Mouse (Mus musculus) forebrain, embryonic 14.5 days (tissue): Measurements from ENCODE around the gene Coa5. TPM values are rescaled to one million over a fixed set of nuclear protein-coding genes. Genes with fewer than 3 reads are reported as not detected.

Experiments
- polyA plus RNA-seq: library from polyadenylated mRNA; unstranded; fragments of >200 nt; fragmentation: Nextera tagmentation; extraction: Ambion mirVana; gene quantifications from 2 replicates; pipeline ENCODE4 v1.2.1, GENCODE M21; 2014

Gene Coa5
- polyA plus RNA-seq, 1 experiment from 2014 or later: 53.1 TPM

Other genes starting within 250 kb of the Coa5 start
- gene Cnga3, start 215.7 kb downstream of the Coa5 start, polyA plus RNA-seq: 0.08 TPM in 1 of 2 replicates, not detected in the other
- 39.6 and 48.2 TPM in 2 replicates for gene Inpp4a, start 130.2 kb downstream of the Coa5 start, polyA plus RNA-seq
- gene Unc50, start within 50 bp of the Coa5 start, polyA plus RNA-seq: 139 and 146 TPM in 2 replicates
- 7.0 and 7.8 TPM in 2 replicates for gene Mgat4a, start 110.9 kb upstream of the Coa5 start, polyA plus RNA-seq